Mouse (Mus musculus) thymus, postnatal 0 days (tissue): ENCODE measurements at regions not wholly inside any gene's neighbourhood (a gene's known extent, or its start where the extent isn't known, plus 50 kb on each side); places are given as distances from the start of the nearest gene placed in this dataset.

ENCODE experiments used
- DNase-seq: peaks from one replicate; pipeline ENCODE4 v3.0.0-alpha.2; 2015; ENCODE audit warnings: low spot score

DNA sequence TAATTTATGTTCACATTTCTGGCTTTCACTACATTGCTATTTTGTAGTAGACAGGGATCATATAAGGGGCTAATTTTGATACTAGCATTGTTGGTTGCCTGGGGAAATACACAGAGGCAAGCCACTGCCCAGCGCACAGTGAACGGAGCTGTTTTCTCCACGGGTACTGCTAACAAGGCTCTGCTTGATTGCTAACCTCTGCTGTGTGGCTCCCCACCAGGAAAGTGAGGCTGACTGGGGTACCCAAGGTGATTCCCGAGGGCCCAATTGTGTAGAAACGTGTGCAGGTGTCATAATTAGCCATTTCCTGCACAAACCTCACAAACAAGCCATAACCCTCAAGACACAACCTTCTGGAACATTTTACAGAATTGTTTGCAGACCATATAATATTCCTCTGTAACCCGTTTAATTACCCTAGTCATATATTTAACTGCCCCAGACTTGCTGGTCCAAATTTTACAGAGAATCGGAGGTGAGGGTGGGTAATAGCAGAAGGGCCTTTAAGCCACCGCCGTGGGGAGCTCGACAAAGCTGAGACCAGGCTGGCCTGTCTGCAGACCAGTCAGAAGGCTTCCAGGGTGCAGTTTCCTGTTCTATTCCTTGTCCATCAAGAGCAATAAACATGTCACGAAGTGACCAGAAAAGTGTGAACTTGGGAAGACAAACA lies 170.9 kb downstream of the Fam169b start:
- no peak for DNase-seq

DNA sequence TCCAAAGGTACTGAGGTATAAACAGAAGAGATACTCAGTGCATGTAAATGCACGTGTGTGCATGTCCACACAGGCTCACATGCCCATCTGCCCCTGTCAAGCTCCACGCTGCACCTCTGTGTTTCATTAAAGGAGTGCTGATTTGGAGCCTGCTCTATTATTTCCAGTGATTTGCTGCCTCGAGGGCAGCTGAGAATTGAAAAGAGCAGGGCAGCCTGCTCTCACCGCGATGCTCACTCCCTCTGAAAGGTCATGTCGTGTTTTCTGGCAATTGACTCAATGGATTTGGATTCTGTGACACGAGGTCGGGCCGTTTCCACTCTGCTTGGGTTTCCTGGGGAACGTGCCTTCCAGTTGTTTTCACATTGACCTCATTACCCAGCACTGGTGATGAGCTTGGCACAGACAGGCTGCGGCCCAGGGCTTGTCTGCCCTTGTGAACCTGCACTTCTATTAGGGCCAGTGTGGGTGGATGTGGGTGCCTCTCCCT lies 167.1 kb downstream of the Fam169b start:
- no peak for DNase-seq

DNA sequence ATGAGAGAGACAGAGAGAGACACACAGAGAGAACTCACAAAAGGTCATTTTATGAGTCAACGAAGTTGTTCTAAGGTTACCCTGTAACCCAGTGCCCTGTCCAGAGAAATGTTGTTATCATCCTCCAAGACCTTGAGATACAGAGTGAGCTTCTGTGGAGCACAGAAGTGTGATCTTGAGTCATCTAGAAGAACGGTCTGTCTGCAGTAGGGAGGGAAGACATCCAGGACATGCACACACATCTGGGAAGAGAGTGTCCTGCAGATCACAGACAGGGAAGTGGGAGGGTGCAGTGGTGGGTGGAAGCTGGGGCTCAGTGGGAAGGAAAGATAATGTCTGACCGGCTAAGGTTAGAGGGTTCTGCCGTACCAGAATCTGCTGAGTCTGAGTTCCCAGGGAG lies 155.3 kb downstream of the Fam169b start:
- DNase-seq: no peak

DNA sequence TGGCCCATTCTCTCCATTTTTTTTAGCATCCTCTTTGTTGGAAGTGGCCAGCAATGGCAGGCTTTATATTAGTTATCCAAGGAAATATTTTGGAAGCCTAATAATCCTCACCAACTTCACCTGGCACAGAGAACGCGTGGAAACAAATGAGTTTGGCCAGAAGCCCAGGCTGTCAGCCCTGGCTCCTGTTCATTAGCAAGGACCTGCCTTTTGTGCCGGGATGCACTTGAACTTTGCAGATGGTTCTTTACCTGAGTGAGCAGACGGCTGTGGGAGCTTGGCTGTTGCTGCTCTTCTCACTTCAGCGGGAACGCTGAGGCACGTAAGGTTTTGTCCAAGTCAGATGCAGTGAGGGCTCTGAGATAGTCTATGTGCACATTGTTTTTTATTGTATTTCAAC lies 142.3 kb downstream of the Fam169b start:
- no peak for DNase-seq

DNA sequence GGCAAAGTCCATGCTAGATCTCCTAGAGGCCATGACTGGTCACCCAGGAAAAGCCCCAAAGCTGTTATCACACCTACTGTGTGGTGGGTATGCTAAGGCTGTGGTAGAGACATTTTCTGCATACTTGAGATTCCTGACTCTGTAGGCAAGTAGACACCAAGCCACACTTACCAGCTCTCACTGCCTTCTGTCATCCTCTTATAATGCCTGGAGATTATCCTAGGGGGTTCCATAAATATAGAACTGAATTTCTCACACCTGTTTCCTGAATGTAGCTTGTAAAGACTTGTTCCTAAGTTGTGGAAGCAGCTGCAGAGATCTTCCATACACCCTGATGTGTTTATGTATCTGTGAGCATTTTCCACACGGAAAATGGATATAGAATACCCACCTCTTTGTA lies 139.1 kb downstream of the Fam169b start:
- DNase-seq: no peak
